Mouse (Mus musculus) midbrain, embryonic 15.5 days (tissue): ENCODE data around the gene Pde3a. TPM values are rescaled to one million over a fixed set of nuclear protein-coding genes. Genes with fewer than 3 reads are reported as not detected.

Source experiments
- ATAC-seq: fragments of 200-750 bp; cut with Nextera tagmentation; replicated peaks from 2 replicates; pipeline ENCODE4 v1.8.0; 2017; ENCODE audit warnings: moderate TSS enrichment
- H3K27ac ChIP-seq: fragments of 300-500 bp; sonication (generic); 2 replicates; pipeline ENCODE4 v1.5.1; 2015; ENCODE audit warnings: mild to moderate bottlenecking, inconsistent platforms
- H3K27me3 ChIP-seq: fragments of 300-500 bp; sonication (generic); replicated peaks from 2 replicates; pipeline ENCODE4 v1.6.1; 2015; ENCODE audit warnings: inconsistent platforms
- H3K36me3 ChIP-seq: fragments of 300-500 bp; sonication (generic); replicated peaks from 2 replicates; pipeline ENCODE4 v1.6.1; 2015; ENCODE audit warnings: inconsistent platforms
- H3K4me1 ChIP-seq: fragments of 300-500 bp; sonication (generic); 2 replicates; pipeline ENCODE4 v1.6.1; 2015; ENCODE audit warnings: inconsistent platforms
- H3K4me2 ChIP-seq: fragments of 300-500 bp; sonication (generic); 2 replicates; pipeline ENCODE4 v1.6.1; 2015; ENCODE audit warnings: inconsistent platforms, mild to moderate bottlenecking, moderate library complexity
- H3K4me3 ChIP-seq: fragments of 300-500 bp; sonication (generic); 2 replicates; pipeline ENCODE4 v1.5.1; 2015; ENCODE audit warnings: mild to moderate bottlenecking, inconsistent platforms
- H3K9ac ChIP-seq: fragments of 300-500 bp; sonication (generic); 2 replicates; pipeline ENCODE4 v1.6.1; 2015; ENCODE audit warnings: mild to moderate bottlenecking, inconsistent platforms
- H3K9me3 ChIP-seq: fragments of 300-500 bp; sonication (generic); 2 replicates; pipeline ENCODE4 v1.6.1; 2016; ENCODE audit warnings: inconsistent platforms
- WGBS: fragments of 180-500 bp; shearing (Covaris S2); methylation state at CpG from one replicate; pipeline ENCODE4 v1.1.7; 2015; ENCODE audit warnings: mixed read lengths; 5-methylcytosine and 5-hydroxymethylcytosine counted together
- polyA plus RNA-seq: library from polyadenylated mRNA; unstranded; fragments of >200 nt; fragmentation: Nextera tagmentation; extraction: Ambion mirVana; gene quantifications from 2 replicates; pipeline ENCODE4 v1.2.1, GENCODE M21; 2015

The Pde3a gene
- polyA plus RNA-seq, 1 experiment from 2014 or later = 2.9 TPM

DNA sequence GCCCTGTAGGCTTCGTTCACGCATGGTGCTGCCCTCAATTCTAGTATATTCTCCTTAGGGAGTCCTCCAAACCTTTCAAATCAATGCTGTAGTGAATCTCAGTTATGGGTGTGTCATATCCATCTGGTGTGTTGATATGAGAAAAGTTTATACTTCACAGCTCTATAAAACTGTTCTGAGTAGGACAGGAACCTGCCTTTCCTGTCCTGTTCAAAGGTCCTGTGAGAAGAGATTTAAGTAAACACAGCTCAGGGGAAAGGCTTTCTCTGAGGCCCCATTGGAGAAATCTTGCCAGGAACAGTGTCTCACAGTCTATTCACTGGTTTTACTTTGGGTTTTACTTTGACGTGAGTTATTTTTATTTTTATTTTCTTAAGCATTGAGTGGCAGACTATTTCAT lies 22.5 kb downstream of the Pde3a start:
- 89% methylated on average over 3 of the region's 3 CpGs for WGBS
- Histone ChIP-seq H3K36me3 (no peaks in the 10 kb centered on the region), H3K9me3 (no peaks in the 10 kb centered on the region), H3K4me3 (no peak overlapping the region), H3K4me2 (no peak overlapping the region), H3K9ac (no peak overlapping the region), H3K27me3 (no peaks in the 10 kb centered on the region), H3K27ac (no peak overlapping the region), H3K4me1 (no peaks in the 10 kb centered on the region)
- no peak for ATAC-seq

DNA sequence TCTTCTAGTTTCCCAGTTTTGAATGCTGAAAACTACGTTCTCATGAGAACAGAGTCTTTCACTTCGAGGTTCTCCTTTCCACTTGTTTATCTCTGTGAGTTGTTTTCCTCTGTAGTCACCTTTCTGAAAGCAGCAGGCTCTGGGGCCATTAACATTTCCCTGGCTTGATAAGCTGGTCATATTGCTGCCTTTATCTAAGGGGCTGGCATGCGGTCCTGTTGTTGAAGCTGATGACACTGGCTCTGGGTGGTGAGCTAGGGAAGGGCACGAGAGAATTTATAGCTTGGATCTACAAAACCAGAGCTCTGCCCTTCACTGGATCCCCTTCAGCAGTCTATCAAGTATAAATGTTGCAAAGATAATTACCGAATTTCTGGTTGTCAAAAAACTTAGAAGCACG lies 24.6 kb downstream of the Pde3a start:
- no peak overlapping the region for H3K9ac ChIP-seq
- H3K27me3 ChIP-seq = no peaks in the 10 kb centered on the region
- no peak overlapping the region for H3K27ac ChIP-seq
- H3K4me3 ChIP-seq = no peak overlapping the region
- ATAC-seq = no peak
- no peaks in the 10 kb centered on the region for H3K9me3 ChIP-seq
- 92% methylated on average over 6 of the region's 6 CpGs for WGBS
- H3K4me2 ChIP-seq = no peak overlapping the region
- H3K4me1 ChIP-seq = no peaks in the 10 kb centered on the region
- no peaks in the 10 kb centered on the region for H3K36me3 ChIP-seq

- Histone ChIP-seq H3K4me1 (no peaks in the 10 kb centered on the region), H3K4me3 (no peak overlapping the region), H3K27me3 (no peaks in the 10 kb centered on the region), H3K4me2 (no peak overlapping the region), H3K27ac (no peak overlapping the region), H3K36me3 (no peaks in the 10 kb centered on the region), H3K9me3 (no peaks in the 10 kb centered on the region), H3K9ac (no peak overlapping the region)
- 83% methylated on average over 3 of the region's 3 CpGs for WGBS
- no peak for ATAC-seq
Measured at GRCm38 (mm10) chr6:141281685-141282084, 32.6 kb downstream of the Pde3a start.

DNA sequence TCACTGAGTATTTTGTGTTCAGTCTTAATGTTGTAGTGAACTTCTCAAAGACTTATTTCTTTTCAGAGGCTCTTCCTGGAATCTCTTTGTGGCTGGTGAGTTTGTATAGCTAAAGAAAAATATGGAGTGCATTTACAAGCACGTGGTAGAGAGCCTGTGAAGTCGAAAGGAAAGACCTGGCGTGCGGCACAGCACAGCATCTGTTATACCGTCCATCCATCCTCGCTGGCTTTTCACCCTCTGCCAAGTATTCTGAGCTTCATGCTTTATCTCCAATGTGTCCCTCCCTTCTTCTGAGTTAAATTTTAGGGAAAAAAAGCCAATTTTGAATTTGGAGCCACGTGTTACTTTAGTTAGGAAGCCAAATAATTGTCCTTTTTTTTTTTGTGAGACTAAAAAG lies 33.7 kb downstream of the Pde3a start:
- Histone ChIP-seq H3K9ac (no peak overlapping the region), H3K4me2 (no peak overlapping the region), H3K36me3 (no peaks in the 10 kb centered on the region), H3K4me1 (no peaks in the 10 kb centered on the region), H3K27me3 (no peaks in the 10 kb centered on the region), H3K4me3 (no peak overlapping the region), H3K27ac (no peak overlapping the region), H3K9me3 (no peaks in the 10 kb centered on the region)
- 89% methylated on average over 7 of the region's 7 CpGs for WGBS
- no peak for ATAC-seq

DNA sequence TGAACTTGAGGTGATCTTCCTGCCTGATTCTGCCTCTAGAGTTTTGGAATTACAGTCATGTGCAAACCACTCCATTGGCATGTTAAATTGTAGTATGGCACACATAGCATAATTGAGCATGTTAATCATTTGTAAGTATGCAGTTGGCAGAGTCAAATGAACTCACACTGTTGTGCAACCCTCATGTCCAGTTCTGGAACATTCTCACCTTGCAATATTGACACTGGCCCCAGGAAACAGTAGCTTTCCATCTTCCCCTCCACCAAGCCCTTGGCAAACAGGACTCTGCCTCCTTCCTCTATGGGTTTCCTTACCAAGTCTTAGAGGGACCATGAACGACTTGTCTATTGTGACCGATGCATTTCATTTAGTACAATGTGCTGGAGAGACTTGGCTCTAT lies 42.1 kb downstream of the Pde3a start:
- H3K27ac ChIP-seq = no peak overlapping the region
- no peaks in the 10 kb centered on the region for H3K36me3 ChIP-seq
- H3K9ac ChIP-seq = no peak overlapping the region
- H3K9me3 ChIP-seq = no peaks in the 10 kb centered on the region
- WGBS = 83% methylated on average over 2 of the region's 2 CpGs
- H3K4me3 ChIP-seq = no peak overlapping the region
- no peak for ATAC-seq
- H3K27me3 ChIP-seq = no peaks in the 10 kb centered on the region
- no peak overlapping the region for H3K4me2 ChIP-seq
- no peaks in the 10 kb centered on the region for H3K4me1 ChIP-seq

- Histone ChIP-seq H3K27me3 (no peaks in the 10 kb centered on the region), H3K9ac (no peak overlapping the region), H3K36me3 (no peaks in the 10 kb centered on the region), H3K4me1 (no peaks in the 10 kb centered on the region), H3K4me3 (no peak overlapping the region), H3K27ac (no peak overlapping the region), H3K9me3 (no peaks in the 10 kb centered on the region), H3K4me2 (no peak overlapping the region)
- no peak for ATAC-seq
- WGBS = 91% methylated on average over 10 of the region's 10 CpGs
Measured at GRCm38 (mm10) chr6:141292826-141293459, 43.9 kb downstream of the Pde3a start.

- H3K4me2 ChIP-seq = no peak overlapping the region
- no peak for ATAC-seq
- no peak overlapping the region for H3K27ac ChIP-seq
- H3K9ac ChIP-seq = no peak overlapping the region
- H3K4me3 ChIP-seq = no peak overlapping the region
- 52% methylated on average over 2 of the region's 2 CpGs for WGBS
- no peaks in the 10 kb centered on the region for H3K36me3 ChIP-seq
- H3K4me1 ChIP-seq = no peaks in the 10 kb centered on the region
- no peaks in the 10 kb centered on the region for H3K27me3 ChIP-seq
- no peaks in the 10 kb centered on the region for H3K9me3 ChIP-seq
Measured at GRCm38 (mm10) chr6:141293460-141293853, 44.4 kb downstream of the Pde3a start.

DNA sequence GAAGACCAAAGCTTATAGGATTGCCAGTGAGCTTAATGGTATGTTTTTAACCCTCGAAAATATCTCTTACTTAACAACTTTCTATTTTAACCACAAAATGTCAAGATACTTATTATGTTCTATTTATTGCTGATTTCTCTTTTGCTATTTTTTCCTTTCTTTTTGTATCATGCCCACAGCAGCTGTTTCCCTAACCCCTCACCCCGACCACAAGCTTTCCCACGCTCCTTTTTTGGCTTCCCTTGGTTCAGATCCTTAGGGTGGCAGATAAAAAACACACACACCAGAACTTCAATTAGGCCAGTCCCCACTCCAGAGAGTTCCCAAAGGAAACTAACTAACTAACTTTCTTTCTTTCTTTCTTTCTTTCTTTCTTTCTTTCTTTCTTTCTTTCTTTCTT lies 46.2 kb downstream of the Pde3a start:
- Histone ChIP-seq H3K4me3 (no peak overlapping the region), H3K4me2 (no peak overlapping the region), H3K36me3 (no peaks in the 10 kb centered on the region), H3K9ac (no peak overlapping the region), H3K27ac (no peak overlapping the region), H3K27me3 (no peaks in the 10 kb centered on the region), H3K9me3 (no peaks in the 10 kb centered on the region), H3K4me1 (no peaks in the 10 kb centered on the region)
- ATAC-seq = no peak
- 91% methylated on average over 3 of the region's 3 CpGs for WGBS

DNA sequence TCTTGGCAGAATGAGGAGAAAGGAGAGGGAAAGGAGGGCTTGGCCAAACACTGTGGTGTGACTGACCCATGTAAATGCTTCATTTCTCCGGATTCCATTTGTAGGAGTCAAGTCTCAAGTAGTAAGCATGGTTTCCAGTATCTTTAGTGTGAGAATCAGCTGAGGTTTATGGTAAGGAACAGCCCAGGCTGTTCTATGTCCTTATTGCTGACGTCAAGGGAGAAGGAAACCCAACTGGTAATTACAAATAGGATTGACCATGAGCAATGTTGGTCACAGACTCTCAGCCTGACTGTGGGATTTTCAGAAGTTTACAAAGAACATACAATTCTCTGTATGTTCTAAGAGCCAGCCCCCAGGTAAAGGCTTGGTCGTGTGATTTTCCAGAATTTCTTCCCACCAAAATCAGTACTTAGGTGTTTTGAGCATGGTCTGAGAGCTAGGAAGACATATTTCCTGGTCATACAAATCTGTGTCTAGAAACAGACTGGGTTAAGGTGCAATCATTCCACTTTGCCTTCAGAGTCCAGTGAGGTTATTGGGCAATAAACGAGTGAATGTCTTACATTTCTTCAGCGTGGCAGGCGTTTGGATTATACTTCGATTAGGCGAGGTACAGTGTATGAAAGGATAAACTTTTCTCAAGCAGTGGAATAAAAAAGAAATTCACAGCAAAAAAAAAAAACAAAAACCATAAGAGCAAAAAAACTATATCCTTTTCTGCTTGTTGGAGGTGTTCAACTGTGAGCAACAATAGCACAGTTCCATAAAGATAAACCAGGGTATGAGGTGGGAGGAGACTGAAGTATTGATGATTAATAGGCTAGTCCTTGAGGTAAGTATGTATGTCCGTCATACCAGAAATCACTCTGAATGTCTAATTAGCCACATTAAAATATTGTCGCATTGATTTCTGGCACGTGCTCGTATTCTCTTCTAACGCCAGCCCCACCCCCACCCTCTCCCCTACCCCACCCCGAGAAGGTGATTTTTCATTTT lies 53.0 kb downstream of the Pde3a start:
- H3K36me3 ChIP-seq = no peaks in the 10 kb centered on the region
- no peak overlapping the region for H3K4me2 ChIP-seq
- H3K27me3 ChIP-seq = no peaks in the 10 kb centered on the region
- H3K4me1 ChIP-seq = no peaks in the 10 kb centered on the region
- H3K4me3 ChIP-seq = no peak overlapping the region
- H3K9me3 ChIP-seq = no peaks in the 10 kb centered on the region
- no peak overlapping the region for H3K9ac ChIP-seq
- no peak overlapping the region for H3K27ac ChIP-seq
- ATAC-seq = no peak
- WGBS = 91% methylated on average over 14 of the region's 14 CpGs

- Histone ChIP-seq H3K4me1 (no peaks in the 10 kb centered on the region), H3K4me3 (no peak overlapping the region), H3K27ac (no peak overlapping the region), H3K9ac (no peak overlapping the region), H3K36me3 (no peaks in the 10 kb centered on the region), H3K27me3 (no peaks in the 10 kb centered on the region), H3K4me2 (no peak overlapping the region), H3K9me3 (no peaks in the 10 kb centered on the region)
- 82% methylated on average over 4 of the region's 4 CpGs for WGBS
- no peak for ATAC-seq
Measured at GRCm38 (mm10) chr6:141302842-141303241, 53.8 kb downstream of the Pde3a start.

GRCm38 (mm10) chr6:141307326-141307725 lies 58.3 kb downstream of the Pde3a start:
- H3K4me3 ChIP-seq = no peak overlapping the region
- ATAC-seq = no peak
- 88% methylated on average over 1 of the region's 1 CpGs for WGBS
- no peak overlapping the region for H3K9ac ChIP-seq
- H3K36me3 ChIP-seq = no peaks in the 10 kb centered on the region
- no peak overlapping the region for H3K4me2 ChIP-seq
- no peaks in the 10 kb centered on the region for H3K4me1 ChIP-seq
- no peaks in the 10 kb centered on the region for H3K9me3 ChIP-seq
- no peak overlapping the region for H3K27ac ChIP-seq
- no peaks in the 10 kb centered on the region for H3K27me3 ChIP-seq

DNA sequence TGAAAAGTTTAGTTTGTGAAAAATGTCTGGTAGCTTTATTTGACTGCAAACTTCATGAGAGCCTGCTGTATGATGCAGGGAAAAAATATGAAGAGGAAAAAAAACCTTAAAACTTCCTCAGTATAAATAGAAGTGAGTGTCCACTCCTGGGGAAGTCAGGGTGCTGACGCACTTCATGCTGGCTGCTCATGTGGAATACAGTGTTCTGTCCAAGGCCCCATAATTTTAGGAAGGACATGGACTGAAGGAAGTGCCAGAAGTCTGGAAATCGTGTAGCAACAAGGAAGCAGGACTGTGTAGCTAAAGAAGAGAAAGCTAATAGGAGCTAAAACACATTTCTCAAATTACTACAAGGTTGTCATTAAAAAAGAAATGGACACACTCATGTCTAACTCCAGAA lies 59.4 kb downstream of the Pde3a start:
- H3K4me2 ChIP-seq = no peak overlapping the region
- H3K4me1 ChIP-seq = no peaks in the 10 kb centered on the region
- H3K9me3 ChIP-seq = no peaks in the 10 kb centered on the region
- no peak for ATAC-seq
- no peak overlapping the region for H3K9ac ChIP-seq
- H3K27ac ChIP-seq = no peak overlapping the region
- 75% methylated on average over 2 of the region's 2 CpGs for WGBS
- H3K27me3 ChIP-seq = no peaks in the 10 kb centered on the region
- no peak overlapping the region for H3K4me3 ChIP-seq
- no peaks in the 10 kb centered on the region for H3K36me3 ChIP-seq

- 27% methylated on average over 3 of the region's 3 CpGs for WGBS
- Histone ChIP-seq H3K36me3 (no peaks in the 10 kb centered on the region), H3K27ac (no peak overlapping the region), H3K9ac (no peak overlapping the region), H3K4me3 (no peak overlapping the region), H3K9me3 (no peaks in the 10 kb centered on the region), H3K27me3 (no peaks in the 10 kb centered on the region), H3K4me1 (no peaks in the 10 kb centered on the region), H3K4me2 (no peak overlapping the region)
- ATAC-seq = no peak
Measured at GRCm38 (mm10) chr6:141309872-141310271, 60.8 kb downstream of the Pde3a start.
